Comparison of ENCODE assay signal across 25 mouse cellular contexts in the genomic region with DNA sequence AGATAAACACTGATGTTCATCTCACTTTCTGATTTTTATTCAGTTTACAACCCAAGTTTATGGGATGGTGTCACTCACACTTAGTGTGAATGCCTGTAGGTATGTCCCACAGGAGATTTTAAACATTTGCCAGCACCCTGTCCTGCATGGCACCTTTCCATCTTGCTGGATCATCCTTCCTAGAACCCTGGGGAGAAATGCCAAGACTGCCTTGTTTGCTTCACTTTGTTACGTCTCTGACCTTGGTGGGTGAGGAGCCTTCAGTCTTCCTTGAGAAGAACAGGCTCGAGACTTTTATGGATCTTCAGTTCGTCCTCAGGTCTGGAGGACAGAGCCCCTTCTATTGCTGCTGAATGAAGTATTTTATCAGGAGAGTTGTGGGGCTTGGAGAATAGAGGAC. TPM values are rescaled to one million over a fixed set of nuclear protein-coding genes. Genes with fewer than 3 reads are reported as not detected.
DNase-seq lines count a peak whose midpoint lies in the region; ATAC-seq and TF ChIP-seq lines count a peak whose summit lies in the region.
"Had no signal": no experiment of that assay in that cellular context is flagged by ENCODE, and none has a peak within 500 bp of the region (broad histone marks: within the 10 kb centered on the region; RNA-seq: fewer than 3 reads in every experiment).

No protein-coding gene starts in this region.

- TF ChIP-seq POLR2A in heart, adult 2 months (IDR thresholded peaks at IDR 0.05; ENCODE audit: insufficient read depth, low read depth, low read length) = no peak

- DNase-seq in adrenal gland, adult 2 months = peak; percentile 56
- DNase-seq in adrenal gland, postnatal 36 days = no peak
- DNase-seq in heart, adult 2 months = no peak
- no peak for DNase-seq in heart, postnatal 25 days (ENCODE audit: low spot score)
- DNase-seq in heart, adult 18-20 months = no peak
- no peak for DNase-seq in thymus, postnatal 4 days
- DNase-seq: gastrocnemius, postnatal 14 days; layer of hippocampus, adult 9-11 months; left cerebral cortex, postnatal 4 days; lung, postnatal 4 days; midbrain, embryonic 14.5 days; retina, postnatal 1 day; right cerebral cortex, postnatal 25 days; spleen, adult 18-20 months had no signal

- no peak overlapping the region for H3K9ac ChIP-seq in heart, adult 2 months (ENCODE audit: low read depth, low read length)
- H3K9ac ChIP-seq in heart, embryonic 15.5 days = no peak overlapping the region
- H3K9ac ChIP-seq: kidney, embryonic 15.5 days; limb, embryonic 15.5 days had no signal

- H3K9me3 ChIP-seq in heart, embryonic 15.5 days (replicated peaks) = 0 out of 2 replicates have a peak, but pooled peaks cover 4% of the 10 kb centered on the region
- H3K9me3 ChIP-seq: embryonic facial prominence, embryonic 10.5 days; hindbrain, embryonic 10.5 days; kidney, embryonic 15.5 days; limb, embryonic 15.5 days had no signal

- TF ChIP-seq CTCF in heart, adult 2 months (IDR thresholded peaks at IDR 0.05) = no peak

- TF ChIP-seq EP300 in heart, adult 2 months (IDR thresholded peaks at IDR 0.05; ENCODE audit: insufficient read depth, low read depth, low read length) = no peak

- intact Hi-C loops in heart, adult 2 months (cut with DNase I) = no loop called here
- intact Hi-C loops in heart, postnatal 25 days (cut with DNase I) = no loop called here

- H3K4me1 ChIP-seq in heart, adult 2 months (ENCODE audit: control insufficient read depth, insufficient read depth, low read length) = peaks cover 11% of the 10 kb centered on the region
- peaks cover 29% of the 10 kb centered on the region for H3K4me1 ChIP-seq in heart, embryonic 15.5 days (replicated peaks)
- H3K4me1 ChIP-seq in brown adipose tissue, adult 24 weeks (ENCODE audit: control insufficient read depth, insufficient read depth, insufficient read length, low read length) = peaks cover 22% of the 10 kb centered on the region; the same call in 1 of the 2 replicates

- peak overlapping the region; percentile 59 for H3K27ac ChIP-seq in heart, adult 2 months
- H3K27ac ChIP-seq in heart, embryonic 15.5 days = peak overlapping the region; percentile 76
- H3K27ac ChIP-seq in brown adipose tissue, adult 24 weeks (replicated peaks; ENCODE audit: low read depth, low read length) = peak overlapping the region; percentile 58
- H3K27ac ChIP-seq: embryonic facial prominence, embryonic 10.5 days; hindbrain, embryonic 10.5 days; kidney, embryonic 15.5 days; limb, embryonic 15.5 days had no signal

- H3K4me3 ChIP-seq in heart, adult 2 months = no peak overlapping the region
- no peak overlapping the region for H3K4me3 ChIP-seq in heart, embryonic 15.5 days
- no peak overlapping the region for H3K4me3 ChIP-seq in brown adipose tissue, adult 24 weeks (ENCODE audit: insufficient read depth, low read depth, low read length)
- H3K4me3 ChIP-seq: embryonic facial prominence, embryonic 10.5 days; hindbrain, embryonic 10.5 days; kidney, embryonic 15.5 days; limb, embryonic 15.5 days had no signal

- no peaks in the 10 kb centered on the region for H3K27me3 ChIP-seq in heart, adult 2 months (ENCODE audit: control insufficient read depth, insufficient read depth, low read length)
- H3K27me3 ChIP-seq in heart, embryonic 15.5 days = no peaks in the 10 kb centered on the region
- H3K27me3 ChIP-seq: kidney, embryonic 15.5 days; limb, embryonic 15.5 days had no signal

- H3K4me2 ChIP-seq in heart, embryonic 15.5 days = no peak overlapping the region
- H3K4me2 ChIP-seq: kidney, embryonic 15.5 days; limb, embryonic 15.5 days had no signal

- H3K36me3 ChIP-seq in heart, adult 2 months (ENCODE audit: control insufficient read depth, insufficient read depth, low read length) = no peaks in the 10 kb centered on the region; the same call in 1 of the 2 replicates
- H3K36me3 ChIP-seq in heart, embryonic 15.5 days = no peaks in the 10 kb centered on the region
- H3K36me3 ChIP-seq: embryonic facial prominence, embryonic 10.5 days; hindbrain, embryonic 10.5 days; kidney, embryonic 15.5 days; limb, embryonic 15.5 days had no signal

- 65% methylated on average over 3 of the region's 3 CpGs for WGBS in heart, adult 2 months
- 71% methylated on average over 3 of the region's 3 CpGs for WGBS in heart, embryonic 15.5 days

- no peak for ATAC-seq in heart, embryonic 15.5 days (replicated peaks; ENCODE audit: insufficient number of reproducible peaks, insufficient read depth, low FRiP score, low read depth)
- ATAC-seq: forebrain, embryonic 16.5 days; hindbrain, postnatal 0 days; intestine, embryonic 16.5 days had no signal

- peaks cover 2% of the 10 kb centered on the region; the same call in 1 of the 2 replicates for H3K79me2 ChIP-seq in heart, adult 2 months (replicated peaks; ENCODE audit: control insufficient read depth, insufficient read depth, low read length)

RNA-seq across cellular contexts. Expression of a gene that starts 3.2 kb away (rescaled TPM):
- total RNA-seq in adrenal gland, adult 2 months (2021) = 100 to 1,000 TPM; 693 to 716 TPM
- polyA plus RNA-seq in adrenal gland, adult 2 months (2012; rRNA removed) = 3,024 and 3,201 TPM in 2 replicates
- 100 to 1,000 TPM; 689 to 765 TPM for total RNA-seq in adrenal gland, postnatal 36 days (2021)
- 100 to 1,000 TPM; 424 to 434 TPM for total RNA-seq in heart, adult 2 months (2021)
- 641 and 822 TPM in 2 replicates for polyA plus RNA-seq in heart, adult 2 months (2012; rRNA removed)
- 100 to 1,000 TPM; 424 to 455 TPM for total RNA-seq in heart, postnatal 25 days (2021)
- 780 and 813 TPM in 2 replicates for polyA plus RNA-seq in heart, embryonic 15.5 days (2015; fragmentation: Nextera tagmentation; extraction: Ambion mirVana)
- total RNA-seq in heart, adult 18-20 months (2021) = 100 to 1,000 TPM; 410 to 413 TPM
- 289 and 375 TPM in 2 replicates for polyA plus RNA-seq in brown adipose tissue, adult 24 weeks (2012; ENCODE audit: insufficient read depth, insufficient read length, missing spikeins)

RNA-seq across cellular contexts. Expression of a gene that starts 19.7 kb away (rescaled TPM):
- total RNA-seq in adrenal gland, adult 2 months (2021) = 10 to 100 TPM; 23.3 to 30.9 TPM
- 120 and 142 TPM in 2 replicates for polyA plus RNA-seq in adrenal gland, adult 2 months (2012; rRNA removed)
- total RNA-seq in adrenal gland, postnatal 36 days (2021) = 10 to 100 TPM; 32.4 to 33.3 TPM
- 10 to 100 TPM; 13.6 to 14.8 TPM for total RNA-seq in heart, adult 2 months (2021)
- 33.2 and 36.9 TPM in 2 replicates for polyA plus RNA-seq in heart, adult 2 months (2012; rRNA removed)
- total RNA-seq in heart, postnatal 25 days (2021) = 10 to 100 TPM; 13.8 to 19.6 TPM
- 45.7 and 66.2 TPM in 2 replicates for polyA plus RNA-seq in heart, embryonic 15.5 days (2015; fragmentation: Nextera tagmentation; extraction: Ambion mirVana)
- total RNA-seq in heart, adult 18-20 months (2021) = 10 to 100 TPM; 13.1 to 14.9 TPM
- polyA plus RNA-seq in brown adipose tissue, adult 24 weeks (2012; ENCODE audit: insufficient read depth, insufficient read length, missing spikeins) = 6.7 and 13.2 TPM in 2 replicates

RNA-seq across cellular contexts. Expression of a gene that starts 44.5 kb away (rescaled TPM):
- under 1 TPM; 0.49 to 0.62 TPM for total RNA-seq in adrenal gland, adult 2 months (2021)
- 0.83 and 1.4 TPM in 2 replicates for polyA plus RNA-seq in adrenal gland, adult 2 months (2012; rRNA removed)
- under 1 TPM; 0.59 to 0.63 TPM for total RNA-seq in adrenal gland, postnatal 36 days (2021)
- 1 to 10 TPM in 1 of 2 experiments, under 1 TPM in 1; 0.44 to 1.3 TPM for total RNA-seq in heart, adult 2 months (2021)
- polyA plus RNA-seq in heart, adult 2 months (2012; rRNA removed) = 1.8 and 1.9 TPM in 2 replicates
- total RNA-seq in heart, postnatal 25 days (2021) = 1 to 10 TPM in 1 of 2 experiments, under 1 TPM in 1; 0.34 to 1.5 TPM
- 2.4 and 3.7 TPM in 2 replicates for polyA plus RNA-seq in heart, embryonic 15.5 days (2015; fragmentation: Nextera tagmentation; extraction: Ambion mirVana)
- 1 to 10 TPM in 1 of 2 experiments, under 1 TPM in 1; 0.69 to 2.6 TPM for total RNA-seq in heart, adult 18-20 months (2021)
- polyA plus RNA-seq in brown adipose tissue, adult 24 weeks (2012; ENCODE audit: insufficient read depth, insufficient read length, missing spikeins) = 0.83 and 1.3 TPM in 2 replicates
- total RNA-seq: left cerebral cortex, postnatal 4 days had no signal

RNA-seq across cellular contexts. Expression of a gene that starts 45.1 kb away (rescaled TPM):
- total RNA-seq in adrenal gland, adult 2 months (2021) = under 1 TPM; 0.23 to 0.24 TPM
- polyA plus RNA-seq in adrenal gland, adult 2 months (2012; rRNA removed) = 0.40 and 0.48 TPM in 2 replicates
- total RNA-seq in adrenal gland, postnatal 36 days (2021) = under 1 TPM in 1 of 2 experiments, not detected in 1; 0.43 TPM
- not detected for total RNA-seq in heart, adult 2 months (2021)
- 0.06 and 0.08 TPM in 2 replicates for polyA plus RNA-seq in heart, adult 2 months (2012; rRNA removed)
- not detected for total RNA-seq in heart, postnatal 25 days (2021)
- polyA plus RNA-seq in heart, embryonic 15.5 days (2015; fragmentation: Nextera tagmentation; extraction: Ambion mirVana) = 3.8 and 4.7 TPM in 2 replicates
- total RNA-seq in heart, adult 18-20 months (2021) = under 1 TPM in 1 of 2 experiments, not detected in 1; 0.10 TPM
- not detected in 2 replicates for polyA plus RNA-seq in brown adipose tissue, adult 24 weeks (2012; ENCODE audit: insufficient read depth, insufficient read length, missing spikeins)
- total RNA-seq: left cerebral cortex, adult 8-10 months had no signal
- polyA plus RNA-seq: cortical plate, adult 2 months had no signal

RNA-seq across cellular contexts. Expression of a gene that starts 56.8 kb away (rescaled TPM):
- 1 to 10 TPM; 1.9 to 4.1 TPM for total RNA-seq in adrenal gland, adult 2 months (2021)
- 14.2 and 17.2 TPM in 2 replicates for polyA plus RNA-seq in adrenal gland, adult 2 months (2012; rRNA removed)
- 1 to 10 TPM; 2.9 to 7.6 TPM for total RNA-seq in adrenal gland, postnatal 36 days (2021)
- 10 to 100 TPM; 32.4 to 34.2 TPM for total RNA-seq in heart, adult 2 months (2021)
- polyA plus RNA-seq in heart, adult 2 months (2012; rRNA removed) = 42.0 and 48.1 TPM in 2 replicates
- total RNA-seq in heart, postnatal 25 days (2021) = 10 to 100 TPM; 37.4 to 37.7 TPM
- 25.8 and 27.5 TPM in 2 replicates for polyA plus RNA-seq in heart, embryonic 15.5 days (2015; fragmentation: Nextera tagmentation; extraction: Ambion mirVana)
- 10 to 100 TPM; 33.8 to 36.4 TPM for total RNA-seq in heart, adult 18-20 months (2021)
- polyA plus RNA-seq in brown adipose tissue, adult 24 weeks (2012; ENCODE audit: insufficient read depth, insufficient read length, missing spikeins) = 0.36 and 1.0 TPM in 2 replicates
